Mouse (Mus musculus): ENCODE results near the gene Nol4l.

GRCm38 (mm10) chr2:153424557-153424956 lies 105.2 kb downstream of the Nol4l start:
- no peak for TF ChIP-seq CTCF (IDR thresholded peaks at IDR 0.05; ENCODE audit: borderline replicate concordance, insufficient read depth, low read depth, low read length)
- TF ChIP-seq POLR2A (IDR thresholded peaks at IDR 0.05; ENCODE audit: borderline replicate concordance, insufficient read depth, low read length) = no peak

All from cerebellum, adult 2 months (tissue).